Mouse (Mus musculus): ENCODE results near the gene 6820408C15Rik. TPM values are rescaled to one million over a fixed set of nuclear protein-coding genes. Genes with fewer than 3 reads are reported as not detected.
A peak's percentile ranks its signal among the peaks of the same experiment; 100 is the strongest.

6820408C15Rik gene
- polyA plus RNA-seq, 1 experiment from 2014 or later, result 2.8 TPM

GRCm38 (mm10) chr2:152399122-152399542, 16.3 kb upstream of the 6820408C15Rik start:
- no peaks in the 10 kb centered on the region for H3K9me3 ChIP-seq (replicated peaks; ENCODE audit: control insufficient read depth, low read length)
- H3K4me1 ChIP-seq (ENCODE audit: control insufficient read depth, insufficient read depth, low read length), result peaks cover 13% of the 10 kb centered on the region
- DNase-seq (ENCODE audit: low spot score) (peak; percentile 82), ATAC-seq (peak; percentile 3)
- no peaks in the 10 kb centered on the region for H3K27me3 ChIP-seq (replicated peaks; ENCODE audit: control insufficient read depth, insufficient read depth, low read length)
- no peaks in the 10 kb centered on the region for H3K36me3 ChIP-seq (ENCODE audit: control insufficient read depth, insufficient read depth, low read length)
- H3K27ac ChIP-seq (ENCODE audit: low read depth, low read length), result peak overlapping the region; percentile 100
- peak overlapping the region; percentile 97 for H3K9ac ChIP-seq (ENCODE audit: low read length)
- peak overlapping the region; percentile 56 for H3K4me2 ChIP-seq (ENCODE audit: low read length)
- peak overlapping the region; percentile 94 for H3K4me3 ChIP-seq (ENCODE audit: low read depth, low read length)
- WGBS, result 1% methylated on average over 13 of the region's 13 CpGs

- Histone ChIP-seq H3K4me3 (ENCODE audit: low read depth, low read length) (peak overlapping the region; percentile 26), H3K9ac (ENCODE audit: low read length) (peak overlapping the region; percentile 46), H3K4me2 (ENCODE audit: low read length) (peak overlapping the region; percentile 58), H3K27ac (ENCODE audit: low read depth, low read length) (peak overlapping the region; percentile 75), H3K4me1 (ENCODE audit: control insufficient read depth, insufficient read depth, low read length) (peaks cover 12% of the 10 kb centered on the region), H3K27me3 (replicated peaks; ENCODE audit: control insufficient read depth, insufficient read depth, low read length) (no peaks in the 10 kb centered on the region), H3K36me3 (ENCODE audit: control insufficient read depth, insufficient read depth, low read length) (no peaks in the 10 kb centered on the region), H3K9me3 (replicated peaks; ENCODE audit: control insufficient read depth, low read length) (no peaks in the 10 kb centered on the region)
- peak; percentile 98 for ATAC-seq
- whole genome bisulfite sequencing, result under 1% methylated on average over 19 of the region's 19 CpGs
- DNase-seq (ENCODE audit: low spot score), result peak; percentile 98
Measured at GRCm38 (mm10) chr2:152406126-152406525, 9.3 kb upstream of the 6820408C15Rik start.

GRCm38 (mm10) chr2:152409781-152410180, 5.6 kb upstream of the 6820408C15Rik start:
- WGBS, result 84% methylated on average over 6 of the region's 6 CpGs
- no peak overlapping the region for H3K4me2 ChIP-seq (ENCODE audit: low read length)

GRCm38 (mm10) chr2:152410971-152411371, 4.4 kb upstream of the 6820408C15Rik start:
- Histone ChIP-seq H3K27me3 (replicated peaks; ENCODE audit: control insufficient read depth, insufficient read depth, low read length) (no peaks in the 10 kb centered on the region), H3K9me3 (replicated peaks; ENCODE audit: control insufficient read depth, low read length) (no peaks in the 10 kb centered on the region), H3K36me3 (ENCODE audit: control insufficient read depth, insufficient read depth, low read length) (no peaks in the 10 kb centered on the region), H3K9ac (ENCODE audit: low read length) (peak overlapping the region; percentile 44), H3K4me3 (ENCODE audit: low read depth, low read length) (peak overlapping the region; percentile 94), H3K27ac (ENCODE audit: low read depth, low read length) (peak overlapping the region; percentile 93), H3K4me2 (ENCODE audit: low read length) (peak overlapping the region; percentile 86), H3K4me1 (ENCODE audit: control insufficient read depth, insufficient read depth, low read length) (peaks cover 20% of the 10 kb centered on the region)
- peak; percentile 67 for ATAC-seq
- DNase-seq (ENCODE audit: low spot score), result peak; percentile 94
- WGBS, result 0% methylated on average over 15 of the region's 15 CpGs

More at GRCm38 (mm10) chr2:152409781-152410180, 5.6 kb upstream of the 6820408C15Rik start:
- DNase-seq (ENCODE audit: low spot score) (no peak), ATAC-seq (no peak)
- peaks cover 20% of the 10 kb centered on the region for H3K4me1 ChIP-seq (ENCODE audit: control insufficient read depth, insufficient read depth, low read length)
- no peak overlapping the region for H3K4me3 ChIP-seq (ENCODE audit: low read depth, low read length)
- H3K27me3 ChIP-seq (replicated peaks; ENCODE audit: control insufficient read depth, insufficient read depth, low read length), result no peaks in the 10 kb centered on the region
- no peak overlapping the region for H3K9ac ChIP-seq (ENCODE audit: low read length)
- H3K36me3 ChIP-seq (ENCODE audit: control insufficient read depth, insufficient read depth, low read length), result no peaks in the 10 kb centered on the region
- peak overlapping the region; percentile 93; the same call in 1 of the 2 replicates for H3K27ac ChIP-seq (ENCODE audit: low read depth, low read length)
- no peaks in the 10 kb centered on the region for H3K9me3 ChIP-seq (replicated peaks; ENCODE audit: control insufficient read depth, low read length)

GRCm38 (mm10) chr2:152411471-152411870, 3.9 kb upstream of the 6820408C15Rik start:
- no peak for ATAC-seq
- Histone ChIP-seq H3K4me1 (ENCODE audit: control insufficient read depth, insufficient read depth, low read length) (peaks cover 20% of the 10 kb centered on the region), H3K4me3 (ENCODE audit: low read depth, low read length) (peak overlapping the region; percentile 94), H3K36me3 (ENCODE audit: control insufficient read depth, insufficient read depth, low read length) (no peaks in the 10 kb centered on the region), H3K9me3 (replicated peaks; ENCODE audit: control insufficient read depth, low read length) (no peaks in the 10 kb centered on the region), H3K4me2 (ENCODE audit: low read length) (peak overlapping the region; percentile 86), H3K27ac (ENCODE audit: low read depth, low read length) (peak overlapping the region; percentile 93), H3K27me3 (replicated peaks; ENCODE audit: control insufficient read depth, insufficient read depth, low read length) (no peaks in the 10 kb centered on the region), H3K9ac (ENCODE audit: low read length) (peak overlapping the region; percentile 44)
- WGBS, result 5% methylated on average over 7 of the region's 7 CpGs
- no peak for DNase-seq (ENCODE audit: low spot score)

GRCm38 (mm10) chr2:152412526-152413157, 2.7 kb upstream of the 6820408C15Rik start:
- Histone ChIP-seq H3K9me3 (replicated peaks; ENCODE audit: control insufficient read depth, low read length) (no peaks in the 10 kb centered on the region), H3K4me2 (ENCODE audit: low read length) (peak overlapping the region; percentile 86), H3K4me3 (ENCODE audit: low read depth, low read length) (peak overlapping the region; percentile 94), H3K27ac (ENCODE audit: low read depth, low read length) (peak overlapping the region; percentile 73), H3K4me1 (ENCODE audit: control insufficient read depth, insufficient read depth, low read length) (peaks cover 20% of the 10 kb centered on the region), H3K27me3 (replicated peaks; ENCODE audit: control insufficient read depth, insufficient read depth, low read length) (no peaks in the 10 kb centered on the region), H3K36me3 (ENCODE audit: control insufficient read depth, insufficient read depth, low read length) (no peaks in the 10 kb centered on the region), H3K9ac (ENCODE audit: low read length) (peak overlapping the region; percentile 99)
- ATAC-seq (no peak), DNase-seq (ENCODE audit: low spot score) (peak; percentile 74)
- under 1% methylated on average over 15 of the region's 15 CpGs for WGBS

- peak overlapping the region; percentile 94 for H3K4me3 ChIP-seq (ENCODE audit: low read depth, low read length)
- no peaks in the 10 kb centered on the region for H3K9me3 ChIP-seq (replicated peaks; ENCODE audit: control insufficient read depth, low read length)
- DNase-seq (ENCODE audit: low spot score) (peak; percentile 36), ATAC-seq (no peak)
- H3K36me3 ChIP-seq (ENCODE audit: control insufficient read depth, insufficient read depth, low read length), result no peaks in the 10 kb centered on the region
- WGBS, result under 1% methylated on average over 21 of the region's 21 CpGs
- H3K27me3 ChIP-seq (replicated peaks; ENCODE audit: control insufficient read depth, insufficient read depth, low read length), result no peaks in the 10 kb centered on the region
- H3K4me2 ChIP-seq (ENCODE audit: low read length), result peak overlapping the region; percentile 86
- peak overlapping the region; percentile 94; the same call in 1 of the 2 replicates for H3K27ac ChIP-seq (ENCODE audit: low read depth, low read length)
- H3K4me1 ChIP-seq (ENCODE audit: control insufficient read depth, insufficient read depth, low read length), result peaks cover 20% of the 10 kb centered on the region
- H3K9ac ChIP-seq (ENCODE audit: low read length), result peak overlapping the region; percentile 99
Measured at GRCm38 (mm10) chr2:152413158-152413764, 2.1 kb upstream of the 6820408C15Rik start.

GRCm38 (mm10) chr2:152413765-152414584, 1.4 kb upstream of the 6820408C15Rik start:
- Histone ChIP-seq H3K4me3 (ENCODE audit: low read depth, low read length) (peak overlapping the region; percentile 94), H3K27ac (ENCODE audit: low read depth, low read length) (peak overlapping the region; percentile 94), H3K27me3 (replicated peaks; ENCODE audit: control insufficient read depth, insufficient read depth, low read length) (no peaks in the 10 kb centered on the region), H3K4me1 (ENCODE audit: control insufficient read depth, insufficient read depth, low read length) (peaks cover 20% of the 10 kb centered on the region), H3K36me3 (ENCODE audit: control insufficient read depth, insufficient read depth, low read length) (no peaks in the 10 kb centered on the region), H3K9ac (ENCODE audit: low read length) (peak overlapping the region; percentile 99), H3K4me2 (ENCODE audit: low read length) (peak overlapping the region; percentile 86), H3K9me3 (replicated peaks; ENCODE audit: control insufficient read depth, low read length) (no peaks in the 10 kb centered on the region)
- under 1% methylated on average over 74 of the region's 86 CpGs for WGBS
- ATAC-seq, result peak; percentile 13
- peak; percentile 50 for DNase-seq (ENCODE audit: low spot score)
